Mouse (Mus musculus) ES-Bruce4 (cell line): Measurements from ENCODE around the gene Tmem132b. TPM values are rescaled to one million over a fixed set of nuclear protein-coding genes. Genes with fewer than 3 reads are reported as not detected.
A peak's percentile ranks its signal among the peaks of the same experiment; 100 is the strongest.

Experiments
- H3K27ac ChIP-seq: 2 replicates; pipeline ENCODE4 v1.5.1; 2012; ENCODE audit warnings: low read length, inconsistent platforms; ENCODE audit not compliant: insufficient read depth
- H3K27me3 ChIP-seq: 2 replicates; pipeline ENCODE4 v1.6.1; 2012; ENCODE audit warnings: mild to moderate bottlenecking, low read length, inconsistent platforms; ENCODE audit not compliant: control insufficient read depth, poor library complexity, insufficient read depth, severe bottlenecking
- H3K36me3 ChIP-seq: 2 replicates; pipeline ENCODE4 v1.6.1; 2012; ENCODE audit warnings: inconsistent platforms, mild to moderate bottlenecking, low read length, moderate library complexity; ENCODE audit not compliant: control insufficient read depth, poor library complexity, insufficient read depth, severe bottlenecking
- H3K4me1 ChIP-seq: one replicate; pipeline ENCODE4 v1.8.1; 2011; ENCODE audit warnings: low read length; ENCODE audit not compliant: control insufficient read depth, insufficient read depth
- H3K4me3 ChIP-seq: 2 replicates; pipeline ENCODE4 v1.5.1; 2011; ENCODE audit warnings: low read depth, mild to moderate bottlenecking, low read length
- H3K9ac ChIP-seq: 2 replicates; pipeline ENCODE4 v1.6.1; 2012; ENCODE audit warnings: low read depth, mild to moderate bottlenecking, inconsistent platforms; ENCODE audit not compliant: poor library complexity, severe bottlenecking
- H3K9me3 ChIP-seq: replicated peaks from 2 replicates; pipeline ENCODE4 v1.6.1; 2012; ENCODE audit warnings: mild to moderate bottlenecking, low read length, inconsistent platforms; ENCODE audit not compliant: control insufficient read depth, poor library complexity, insufficient read depth, severe bottlenecking
- CTCF ChIP-seq: IDR thresholded peaks from one replicate; pipeline ENCODE4 v1.8.1; 2011; ENCODE audit warnings: low read depth, low read length
- EP300 ChIP-seq: IDR thresholded peaks from 2 replicates; pipeline ENCODE4 v1.6.1; 2011; ENCODE audit warnings: low read depth, low read length; ENCODE audit not compliant: insufficient read depth
- POLR2A ChIP-seq: IDR thresholded peaks from one replicate; pipeline ENCODE4 v1.8.1; 2011; ENCODE audit warnings: low read length; ENCODE audit not compliant: insufficient read depth
- polyA plus RNA-seq: library from polyadenylated mRNA; stranded (reverse); fragments of >200 nt; gene quantifications from 2 replicates; pipeline ENCODE4 v1.2.4, GENCODE M21; 2011; ENCODE audit warnings: low read depth; ENCODE audit not compliant: missing spikeins, insufficient read depth, insufficient read length

Tmem132b gene
- polyA plus RNA-seq, 1 experiment: 0.15 TPM

GRCm38 (mm10) chr5:125726815-125727214 is 195.2 kb downstream of the Tmem132b start:
- H3K4me3 ChIP-seq: no peak overlapping the region
- TF ChIP-seq POLR2A: no peak
- no peak for TF ChIP-seq CTCF
- TF ChIP-seq EP300: no peak
- no peaks in the 10 kb centered on the region for H3K36me3 ChIP-seq
- no peak overlapping the region for H3K9ac ChIP-seq
- H3K9me3 ChIP-seq: 0 out of 2 replicates have a peak, but pooled peaks cover 2% of the 10 kb centered on the region
- H3K4me1 ChIP-seq: no peaks in the 10 kb centered on the region
- no peak overlapping the region for H3K27ac ChIP-seq
- H3K27me3 ChIP-seq: no peaks in the 10 kb centered on the region

- H3K9ac ChIP-seq: no peak overlapping the region
- no peaks in the 10 kb centered on the region for H3K4me1 ChIP-seq
- no peak overlapping the region for H3K4me3 ChIP-seq
- H3K9me3 ChIP-seq: 0 out of 2 replicates have a peak, but pooled peaks cover 2% of the 10 kb centered on the region
- no peaks in the 10 kb centered on the region for H3K36me3 ChIP-seq
- no peak overlapping the region for H3K27ac ChIP-seq
- TF ChIP-seq POLR2A (no peak), CTCF (peak; percentile 16)
- no peaks in the 10 kb centered on the region for H3K27me3 ChIP-seq
Observed at GRCm38 (mm10) chr5:125727436-125727835, 195.9 kb downstream of the Tmem132b start.

- Histone ChIP-seq H3K4me1 (no peaks in the 10 kb centered on the region), H3K36me3 (no peaks in the 10 kb centered on the region), H3K4me3 (no peak overlapping the region), H3K27ac (no peak overlapping the region), H3K27me3 (no peaks in the 10 kb centered on the region), H3K9ac (no peak overlapping the region), H3K9me3 (0 out of 2 replicates have a peak, but pooled peaks cover 2% of the 10 kb centered on the region)
- TF ChIP-seq POLR2A (no peak), CTCF (no peak), EP300 (no peak)
Observed at GRCm38 (mm10) chr5:125727936-125728335, 196.4 kb downstream of the Tmem132b start.

GRCm38 (mm10) chr5:125728521-125728920 is 196.9 kb downstream of the Tmem132b start:
- Histone ChIP-seq H3K27me3 (no peaks in the 10 kb centered on the region), H3K4me3 (no peak overlapping the region), H3K9me3 (no peaks in the 10 kb centered on the region), H3K9ac (no peak overlapping the region), H3K36me3 (no peaks in the 10 kb centered on the region), H3K4me1 (no peaks in the 10 kb centered on the region), H3K27ac (no peak overlapping the region)
- TF ChIP-seq CTCF (no peak), EP300 (no peak), POLR2A (no peak)

GRCm38 (mm10) chr5:125733806-125734205 is 202.2 kb downstream of the Tmem132b start:
- no peaks in the 10 kb centered on the region for H3K27me3 ChIP-seq
- TF ChIP-seq CTCF (peak; percentile 32), EP300 (no peak)
- no peak overlapping the region for H3K9ac ChIP-seq
- H3K27ac ChIP-seq: no peak overlapping the region
- H3K36me3 ChIP-seq: no peaks in the 10 kb centered on the region
- no peaks in the 10 kb centered on the region for H3K9me3 ChIP-seq
- H3K4me3 ChIP-seq: no peak overlapping the region
- H3K4me1 ChIP-seq: no peaks in the 10 kb centered on the region

- no peak overlapping the region for H3K27ac ChIP-seq
- H3K4me1 ChIP-seq: no peaks in the 10 kb centered on the region
- no peak overlapping the region for H3K9ac ChIP-seq
- no peak for TF ChIP-seq EP300
- no peak for TF ChIP-seq POLR2A
- no peak for TF ChIP-seq CTCF
- no peaks in the 10 kb centered on the region for H3K27me3 ChIP-seq
- H3K4me3 ChIP-seq: no peak overlapping the region
- no peaks in the 10 kb centered on the region for H3K9me3 ChIP-seq
- no peaks in the 10 kb centered on the region for H3K36me3 ChIP-seq
Observed at GRCm38 (mm10) chr5:125737105-125737504, 205.5 kb downstream of the Tmem132b start.
